Mouse (Mus musculus) layer of hippocampus, adult 18-20 months (tissue): ENCODE results near the gene Ccdc106. TPM values are rescaled to one million over a fixed set of nuclear protein-coding genes. Genes with fewer than 3 reads are reported as not detected.
"Not testable (repeated sequence)": the region's sequence is repeated elsewhere in the genome, so short reads cannot be mapped to it uniquely, and the experiment has no call there.

Experiments used
- DNase-seq, 2 experiments: peaks; one replicate each; pipeline ENCODE4 v3.0.0; 2022; ENCODE audit warnings: low spot score in 2 of 2
- long read RNA-seq: library from polyadenylated mRNA; stranded (forward); transcript quantifications from one replicate; pipeline ENCODE4 v2.0.0, GENCODE M21; 2021
- total RNA-seq, 2 experiments: library from RNA; stranded (reverse); gene quantifications; 2 replicates each; pipeline ENCODE4 v1.2.3; 2021

Gene Ccdc106
- 10 to 100 TPM; 60.6 to 68.5 TPM for total RNA-seq
- long read RNA-seq, transcript Ccdc106-201 (5 exons, 1,534 nt), result major isoform, 5 of 45 reads
- long read RNA-seq, partial matches to known transcripts, result 6 of 45 reads
- long read RNA-seq, other reads (novel, unspliced or antisense), result 32 of 45 reads

GRCm38 (mm10) chr7:5020000-5020681, at the start of gene Ccdc106, which contains the start of gene Zfp865:
Gene Ccdc106 (plus strand): TSS chr7:5020553.
Gene Zfp865 (plus strand): TSS chr7:5020376.
- peak; percentile 99 for DNase-seq

GRCm38 (mm10) chr7:4971068-4971467, 49.3 kb upstream of the Ccdc106 start, which contains the start of gene Sbk3:
Gene Sbk3 (minus strand): TSS chr7:4971168.
- no peak for DNase-seq

GRCm38 (mm10) chr7:4971710-4972109, 48.6 kb upstream of the Ccdc106 start:
- no peak for DNase-seq

GRCm38 (mm10) chr7:4972321-4973047, 47.9 kb upstream of the Ccdc106 start:
- DNase-seq, result no peak

- DNase-seq, result no peak
Observed at GRCm38 (mm10) chr7:4975455-4975854, 44.9 kb upstream of the Ccdc106 start.

GRCm38 (mm10) chr7:4976832-4977231, 43.5 kb upstream of the Ccdc106 start:
- DNase-seq, result no peak

- DNase-seq, result no peak
Observed at GRCm38 (mm10) chr7:4988250-4988649, 32.1 kb upstream of the Ccdc106 start.

GRCm38 (mm10) chr7:4993347-4993998, 26.9 kb upstream of the Ccdc106 start:
- DNase-seq, result no peak

GRCm38 (mm10) chr7:4993999-4994788, 26.2 kb upstream of the Ccdc106 start:
- no peak for DNase-seq

GRCm38 (mm10) chr7:4995268-4996002, 24.9 kb upstream of the Ccdc106 start:
- DNase-seq, result no peak

GRCm38 (mm10) chr7:4996003-4996895, 24.1 kb upstream of the Ccdc106 start, which contains the start of gene Zfp579:
Gene Zfp579 (minus strand): TSS chr7:4996158.
- DNase-seq, result peak; percentile 85 to 96

GRCm38 (mm10) chr7:4996934-4997333, 23.4 kb upstream of the Ccdc106 start:
- no peak for DNase-seq

GRCm38 (mm10) chr7:4999876-5000275, 20.5 kb upstream of the Ccdc106 start:
- no peak for DNase-seq

- DNase-seq, result not testable (repeated sequence)
Observed at GRCm38 (mm10) chr7:5002876-5003275, 17.5 kb upstream of the Ccdc106 start.

- DNase-seq, result no peak
Observed at GRCm38 (mm10) chr7:5008229-5008628, 12.1 kb upstream of the Ccdc106 start.

GRCm38 (mm10) chr7:5012681-5013513, 7.5 kb upstream of the Ccdc106 start:
- no peak for DNase-seq

- DNase-seq, result peak; percentile 92 to 99
Observed at GRCm38 (mm10) chr7:5014251-5015117, 5.9 kb upstream of the Ccdc106 start, which contains the start of the genes Zfp524 and Fiz1. Gene Zfp524 (plus strand): TSS chr7:5014415. Gene Fiz1 (minus strand): TSS chr7:5014697.
